Mouse (Mus musculus) testis, adult 2 months (tissue): ENCODE results near the gene Slc39a11.

Experiments used
- CTCF ChIP-seq: fragments of 200-500 bp; IDR thresholded peaks from 2 replicates; pipeline ENCODE4 v1.5.1; 2012; ENCODE audit warnings: low read depth, mild to moderate bottlenecking, inconsistent platforms, low read length, moderate library complexity; ENCODE audit not compliant: control insufficient read depth, insufficient read depth, insufficient replicate concordance
- POLR2A ChIP-seq: fragments of 200-500 bp; IDR thresholded peaks from 2 replicates; pipeline ENCODE4 v1.6.1; 2012; ENCODE audit warnings: low read depth, mild to moderate bottlenecking, inconsistent platforms, low read length, moderate library complexity; ENCODE audit not compliant: control insufficient read depth

- TF ChIP-seq CTCF (no peak), POLR2A (no peak)
Observed at GRCm38 (mm10) chr11:113631862-113632261, 18.0 kb downstream of the Slc39a11 start.
